ENCODE assay signal across 17 mouse cellular contexts in the genomic region with DNA sequence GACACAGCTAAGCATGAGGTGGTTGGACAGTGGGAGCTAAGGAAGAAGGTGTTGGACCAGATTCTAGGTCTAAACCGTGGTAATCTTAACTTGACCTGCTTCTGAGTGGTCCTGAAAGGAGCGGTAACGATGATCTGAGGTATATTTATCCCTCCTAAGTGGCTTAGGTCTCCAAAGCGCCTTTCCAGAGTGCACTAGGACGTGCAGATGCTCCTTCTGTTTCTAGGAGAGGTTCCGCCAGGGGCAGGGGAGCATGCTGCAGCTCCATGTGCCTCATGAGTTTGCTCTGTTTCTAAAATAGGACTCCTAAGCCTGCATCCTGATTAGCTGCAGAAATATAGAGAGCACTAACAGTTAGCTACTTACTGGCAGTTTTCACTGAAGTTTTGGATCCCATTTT.
DNase-seq lines count a peak whose midpoint lies in the region; ATAC-seq lines count a peak whose summit lies in the region.
"Had no signal": no experiment of that assay in that cellular context is flagged by ENCODE, and none has a peak within 500 bp of the region (broad histone marks: within the 10 kb centered on the region; RNA-seq: fewer than 3 reads in every experiment).

No protein-coding gene starts in this region.

- no peaks in the 10 kb centered on the region for H3K36me3 ChIP-seq in forebrain, embryonic 12.5 days (replicated peaks)
- H3K36me3 ChIP-seq: embryonic facial prominence, embryonic 10.5 days; embryonic facial prominence, embryonic 12.5 days had no signal

- H3K27ac ChIP-seq in forebrain, embryonic 12.5 days = no peak overlapping the region
- H3K27ac ChIP-seq: embryonic facial prominence, embryonic 10.5 days; embryonic facial prominence, embryonic 12.5 days had no signal

- H3K4me1 ChIP-seq in forebrain, embryonic 12.5 days = no peaks in the 10 kb centered on the region
- H3K4me1 ChIP-seq: embryonic facial prominence, embryonic 12.5 days had no signal

- H3K27me3 ChIP-seq in forebrain, embryonic 12.5 days = no peaks in the 10 kb centered on the region
- H3K27me3 ChIP-seq: embryonic facial prominence, embryonic 12.5 days had no signal

- H3K4me3 ChIP-seq in forebrain, embryonic 12.5 days (replicated peaks) = no peak overlapping the region
- H3K4me3 ChIP-seq: embryonic facial prominence, embryonic 10.5 days; embryonic facial prominence, embryonic 12.5 days had no signal

- no peaks in the 10 kb centered on the region for H3K9me3 ChIP-seq in forebrain, embryonic 12.5 days
- H3K9me3 ChIP-seq: embryonic facial prominence, embryonic 10.5 days; embryonic facial prominence, embryonic 12.5 days had no signal

- H3K4me2 ChIP-seq in forebrain, embryonic 12.5 days = no peak overlapping the region
- H3K4me2 ChIP-seq: embryonic facial prominence, embryonic 12.5 days had no signal

- ATAC-seq in forebrain, embryonic 12.5 days (ENCODE audit: low FRiP score) = no peak
- ATAC-seq: forebrain, embryonic 14.5 days; forebrain, embryonic 16.5 days had no signal

- DNase-seq in retina, adult 2 months (ENCODE audit: low read depth, low spot score) = peak; percentile 85
- no peak for DNase-seq in retina, embryonic 14.5 days (ENCODE audit: low spot score)
- DNase-seq in retina, postnatal 1 day = peak; percentile 68
- DNase-seq in heart, adult 11 months = no peak
- DNase-seq: adrenal gland, adult 2 months; adrenal gland, postnatal 10 days; adrenal gland, postnatal 25 days; cerebellum, adult 11-12 months; cerebellum, adult 2 months; cerebellum, adult 9-10 months; cerebellum, postnatal 10 days; cerebellum, postnatal 25 days had no signal

- no peak overlapping the region for H3K9ac ChIP-seq in forebrain, embryonic 12.5 days
- H3K9ac ChIP-seq: embryonic facial prominence, embryonic 12.5 days had no signal

- WGBS in forebrain, embryonic 12.5 days = 90% methylated on average over 6 of the region's 6 CpGs

Comparison
In these comparisons a context has a peak if more than half of its experiments do, and no peak if none do; other contexts are left out.
1. DNase-seq: peak in retina, adult 2 months (single experiment) and retina, postnatal 1 day (single experiment); none in retina, embryonic 14.5 days (single experiment) and heart, adult 11 months (single experiment).